Mouse (Mus musculus): ENCODE data around the gene Sult2b1.
A peak's percentile ranks its signal among the peaks of the same experiment; 100 is the strongest.

Sult2b1 gene

DNA sequence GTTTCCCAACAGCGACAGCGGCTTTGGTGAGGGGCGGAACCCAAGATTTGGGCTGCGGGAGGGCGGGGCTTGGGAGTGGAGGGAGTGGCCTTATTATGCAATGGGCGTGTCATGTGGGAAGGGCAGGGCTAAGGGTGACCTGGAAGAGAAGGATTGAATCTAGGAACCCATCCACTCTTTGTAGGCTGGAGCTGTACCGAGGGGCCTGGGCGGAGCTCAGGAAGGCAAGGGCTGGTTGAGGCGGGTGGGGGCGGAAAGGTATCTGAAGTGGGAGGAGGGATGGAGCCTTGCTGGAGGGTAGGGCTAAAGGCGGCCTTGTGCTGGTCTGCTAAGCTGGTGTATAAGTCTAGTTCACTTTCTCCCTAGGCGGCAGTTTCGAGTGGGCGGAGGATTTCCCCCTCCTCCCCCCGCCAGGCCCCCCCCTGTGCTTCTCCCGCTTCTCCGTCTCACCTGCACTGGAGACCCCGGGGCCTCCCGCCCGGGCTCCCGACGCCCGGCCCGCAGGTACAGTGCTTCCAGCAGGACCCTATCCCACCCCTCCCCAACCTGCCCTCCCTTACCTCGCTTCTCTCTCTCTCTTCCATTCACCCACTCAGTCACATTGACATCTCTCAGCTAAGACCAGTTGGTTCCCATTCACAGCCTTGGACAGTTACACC lies 16.2 kb upstream of the Sult2b1 start:
- DNase-seq (ENCODE audit: low read depth, low spot score) = no peak

DNA sequence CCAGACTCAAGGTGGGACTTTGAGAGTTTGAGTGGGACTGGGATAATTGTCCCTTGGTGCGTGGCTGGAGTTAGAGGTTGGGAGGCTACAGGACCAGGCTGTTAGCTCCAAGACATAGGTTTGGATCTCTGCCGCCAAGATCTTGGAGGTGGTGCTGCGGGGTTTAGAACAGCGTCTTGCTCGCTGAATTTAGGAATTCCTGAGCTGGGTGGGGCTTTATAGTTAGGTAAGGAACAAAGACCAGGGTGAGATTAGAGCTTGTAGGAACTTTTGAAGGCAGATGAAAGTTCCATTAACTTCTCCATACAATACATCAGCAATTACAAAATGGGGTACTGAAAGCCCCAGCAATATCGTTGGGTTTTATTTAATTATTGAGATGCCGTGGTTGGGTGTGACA lies 15.5 kb upstream of the Sult2b1 start:
- DNase-seq (ENCODE audit: low read depth, low spot score) = no peak

DNA sequence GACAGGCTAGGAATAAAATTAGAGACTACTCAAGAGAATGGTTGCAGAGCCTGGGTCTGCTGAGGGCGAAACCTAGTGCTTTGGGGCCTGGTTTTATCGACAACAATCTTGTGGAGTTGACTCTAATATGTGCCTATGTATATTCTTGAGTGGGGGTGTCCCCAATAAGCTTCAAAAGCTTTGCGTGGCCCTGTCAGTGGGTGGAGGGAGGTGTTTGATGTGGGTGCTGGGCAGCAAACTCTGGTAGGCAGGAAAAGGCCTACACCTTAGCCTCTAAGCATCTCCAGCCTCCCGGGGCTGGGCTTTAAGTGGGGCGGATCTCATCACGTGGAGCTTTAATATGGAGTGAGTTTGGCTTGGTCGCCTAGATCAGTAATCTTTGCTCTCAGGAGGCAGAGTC lies 14.5 kb upstream of the Sult2b1 start:
- no peak for DNase-seq (ENCODE audit: low read depth, low spot score)

DNA sequence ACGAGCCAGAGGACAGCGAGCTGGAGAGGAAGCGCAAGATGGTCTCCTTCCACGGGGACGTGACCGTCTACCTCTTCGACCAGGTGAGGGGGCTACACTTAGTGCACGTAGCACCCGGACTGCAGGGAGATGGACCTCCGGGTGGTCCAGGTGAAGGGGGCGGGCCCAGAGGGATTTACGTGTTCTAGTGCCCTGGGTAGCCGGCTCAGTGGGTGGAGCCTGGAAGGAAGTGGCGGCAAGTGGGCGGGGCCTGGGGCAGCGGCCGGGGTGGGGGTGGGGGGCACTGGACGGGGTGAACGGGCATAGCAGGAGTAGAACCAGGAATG lies 14.0 kb upstream of the Sult2b1 start:
- no peak for DNase-seq (ENCODE audit: low read depth, low spot score)

DNA sequence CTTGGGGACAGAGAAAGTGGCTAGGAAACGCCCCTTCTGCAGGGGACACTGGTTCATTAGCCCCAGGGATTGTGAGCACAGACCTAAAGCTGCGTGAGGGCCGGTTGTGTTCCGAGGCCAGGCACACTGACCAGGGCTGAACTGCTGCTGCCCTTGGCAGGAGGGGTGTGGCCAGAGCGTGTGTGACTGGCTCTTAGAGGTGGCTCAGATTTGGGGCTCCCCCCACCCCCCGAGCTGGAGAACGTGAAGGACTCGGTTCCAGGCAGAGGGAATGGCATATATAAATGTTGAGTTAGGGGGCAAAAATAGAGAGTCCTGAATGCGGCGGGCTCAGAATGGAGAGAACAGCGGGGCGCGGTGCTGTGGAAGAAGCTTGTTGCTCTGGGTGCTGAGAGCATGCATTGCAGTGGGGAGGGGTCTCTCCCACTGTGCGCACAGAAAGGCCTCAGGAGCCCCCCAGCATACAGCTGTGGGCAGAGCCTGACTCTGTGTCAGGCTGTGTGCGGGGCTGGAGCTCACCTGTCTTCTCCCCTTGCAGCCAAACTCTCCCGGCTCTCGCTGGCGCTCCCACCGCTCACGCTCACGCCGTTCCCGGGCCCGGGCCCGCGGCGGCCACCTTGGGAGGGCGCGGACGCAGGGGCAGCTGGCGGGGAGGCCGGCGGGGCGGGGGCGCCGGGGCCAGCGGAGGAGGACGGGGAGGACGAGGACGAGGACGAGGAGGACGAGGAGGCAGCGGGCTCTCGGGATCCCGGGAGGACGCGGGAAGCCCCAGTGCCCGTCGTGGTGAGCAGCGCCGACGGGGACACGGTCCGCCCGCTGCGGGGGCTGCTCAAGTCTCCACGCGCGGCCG lies 13.4 kb upstream of the Sult2b1 start:
- DNase-seq (ENCODE audit: low read depth, low spot score) = no peak

DNA sequence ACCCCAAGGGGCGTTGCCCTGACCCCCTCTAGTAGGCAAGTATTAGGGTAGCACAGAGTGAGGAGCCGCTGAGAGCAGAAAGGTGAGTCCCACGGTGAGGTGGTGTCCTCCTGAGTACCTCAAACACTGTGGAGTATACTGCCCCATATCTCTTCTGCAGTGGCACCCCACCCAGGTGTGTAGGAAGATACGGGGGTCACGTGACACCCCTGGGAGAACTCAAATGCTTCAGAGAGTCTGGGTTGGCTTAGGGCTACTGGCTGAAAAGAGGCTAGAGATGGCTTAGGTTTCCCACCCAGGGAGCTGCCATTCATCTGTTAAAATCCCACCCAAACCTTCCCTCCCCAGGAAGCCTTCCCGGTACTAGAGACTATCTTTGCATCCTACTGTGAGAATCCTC lies 12.5 kb upstream of the Sult2b1 start:
- DNase-seq (ENCODE audit: low read depth, low spot score) = no peak

DNA sequence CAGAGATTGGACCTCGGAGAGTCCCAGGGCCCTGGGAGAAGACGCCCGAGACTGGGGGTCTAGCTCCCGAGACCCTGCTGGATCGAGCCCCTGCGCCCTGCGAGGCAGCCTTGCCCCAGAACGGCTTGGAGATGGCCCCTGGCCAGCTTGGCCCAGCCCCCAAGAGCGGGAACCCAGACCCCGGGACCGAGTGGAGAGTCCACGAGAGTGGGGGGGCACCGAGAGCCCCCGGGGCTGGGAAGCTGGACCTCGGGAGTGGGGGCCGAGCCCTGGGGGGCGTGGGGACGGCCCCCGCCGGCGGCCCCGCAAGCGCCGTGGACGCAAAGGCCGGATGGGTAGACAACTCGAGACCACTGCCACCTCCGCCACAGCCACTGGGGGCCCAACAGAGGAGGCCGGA lies 10.5 kb upstream of the Sult2b1 start:
- DNase-seq (ENCODE audit: low read depth, low spot score) = no peak

DNA sequence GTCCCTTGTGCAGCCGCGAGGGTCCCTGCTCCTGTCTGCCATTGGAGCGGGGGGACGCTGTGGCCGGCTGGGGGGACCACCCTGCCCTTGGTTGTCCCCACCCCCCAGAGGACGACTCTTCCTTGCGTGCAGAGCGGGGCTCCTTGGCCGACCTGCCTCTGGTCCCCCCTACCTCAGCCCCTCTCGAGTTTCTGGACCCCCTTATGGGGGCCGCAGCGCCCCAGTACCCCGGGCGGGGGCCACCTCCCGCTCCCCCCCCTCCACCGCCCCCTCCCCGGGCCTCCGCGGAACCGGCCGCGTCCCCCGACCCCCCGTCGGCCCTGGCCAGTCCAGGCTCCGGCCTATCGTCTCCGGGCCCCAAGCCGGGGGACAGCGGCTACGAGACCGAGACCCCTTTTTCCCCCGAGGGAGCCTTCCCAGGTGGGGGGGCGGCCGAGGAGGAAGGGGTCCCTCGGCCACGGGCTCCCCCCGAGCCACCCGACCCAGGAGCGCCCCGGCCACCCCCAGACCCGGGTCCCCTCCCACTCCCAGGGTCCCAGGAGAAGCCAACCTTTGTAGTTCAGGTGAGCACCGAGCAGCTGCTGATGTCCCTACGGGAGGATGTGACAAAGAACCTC lies 9.6 kb upstream of the Sult2b1 start:
- no peak for DNase-seq (ENCODE audit: low read depth, low spot score)

DNA sequence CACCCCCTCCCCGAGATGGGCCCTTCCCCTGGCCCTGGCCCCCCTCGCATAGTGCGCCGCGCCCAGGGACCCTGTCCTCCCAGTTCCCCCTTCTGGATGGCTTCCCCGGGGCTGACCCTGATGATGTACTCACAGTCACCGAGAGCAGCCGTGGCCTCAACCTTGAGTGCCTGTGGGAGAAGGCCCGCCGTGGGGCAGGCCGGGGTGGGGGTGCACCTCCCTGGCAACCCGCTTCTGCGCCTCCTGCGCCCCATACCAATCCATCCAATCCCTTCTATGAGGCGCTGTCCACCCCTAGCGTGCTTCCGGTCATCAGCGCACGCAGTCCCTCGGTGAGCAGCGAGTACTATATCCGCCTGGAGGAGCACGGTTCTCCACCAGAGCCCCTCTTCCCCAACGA lies 8.8 kb upstream of the Sult2b1 start:
- no peak for DNase-seq (ENCODE audit: low read depth, low spot score)

DNA sequence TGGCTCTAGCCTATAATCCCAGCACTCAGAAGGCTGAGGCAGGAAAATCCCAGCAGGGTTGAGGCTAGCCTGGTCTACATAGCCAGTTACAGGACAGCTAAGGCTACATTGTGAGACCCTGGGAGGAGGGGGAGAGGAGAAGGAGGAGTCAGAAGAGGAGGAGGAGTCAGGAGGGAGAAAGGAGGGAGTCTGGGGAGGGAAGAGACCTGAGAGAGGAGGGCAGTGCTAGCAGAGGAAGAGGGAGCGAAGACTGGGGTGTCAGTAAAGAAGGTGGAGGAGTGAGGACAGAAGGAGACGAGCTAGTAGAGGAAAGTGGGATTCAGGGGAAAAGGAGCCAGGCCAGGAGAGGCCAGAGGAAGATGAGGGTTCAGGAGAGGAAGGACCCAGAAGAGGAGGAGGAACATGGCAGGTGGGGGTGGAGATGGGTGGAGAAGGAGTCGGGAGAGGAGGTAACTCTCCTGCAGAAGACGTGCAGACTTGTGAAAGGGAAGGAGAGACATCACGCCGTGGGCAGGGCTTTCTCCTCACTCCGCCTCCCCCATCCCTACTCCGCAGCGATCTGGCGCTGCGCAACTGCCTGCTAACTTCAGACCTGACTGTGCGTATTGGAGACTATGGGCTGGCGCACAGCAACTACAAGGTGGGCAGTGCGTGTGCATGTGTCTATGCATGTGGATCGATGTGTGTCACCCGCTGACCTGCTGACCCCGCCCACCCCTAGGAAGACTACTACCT lies 7.5 kb upstream of the Sult2b1 start:
- DNase-seq (ENCODE audit: low read depth, low spot score) = no peak

DNA sequence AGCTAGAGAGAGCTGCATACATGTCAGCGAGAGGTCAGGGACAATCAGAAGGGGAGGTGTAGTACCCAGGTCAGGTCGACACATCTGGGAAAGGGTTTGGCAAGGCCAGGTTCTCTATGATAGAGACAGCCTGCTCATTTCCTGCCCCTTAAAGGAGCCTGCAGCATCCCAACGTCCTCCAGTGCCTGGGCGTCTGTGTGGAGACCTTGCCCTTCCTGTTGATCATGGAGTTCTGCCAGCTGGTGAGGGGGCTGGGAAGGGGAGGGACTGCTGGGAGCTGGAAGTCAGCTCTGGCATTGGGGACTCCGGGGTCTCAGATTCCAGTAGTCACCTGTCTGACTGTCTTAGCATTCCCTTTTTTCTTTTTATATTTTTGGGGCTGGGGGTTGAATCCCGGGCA lies 6.3 kb upstream of the Sult2b1 start:
- DNase-seq (ENCODE audit: low read depth, low spot score) = no peak

DNA sequence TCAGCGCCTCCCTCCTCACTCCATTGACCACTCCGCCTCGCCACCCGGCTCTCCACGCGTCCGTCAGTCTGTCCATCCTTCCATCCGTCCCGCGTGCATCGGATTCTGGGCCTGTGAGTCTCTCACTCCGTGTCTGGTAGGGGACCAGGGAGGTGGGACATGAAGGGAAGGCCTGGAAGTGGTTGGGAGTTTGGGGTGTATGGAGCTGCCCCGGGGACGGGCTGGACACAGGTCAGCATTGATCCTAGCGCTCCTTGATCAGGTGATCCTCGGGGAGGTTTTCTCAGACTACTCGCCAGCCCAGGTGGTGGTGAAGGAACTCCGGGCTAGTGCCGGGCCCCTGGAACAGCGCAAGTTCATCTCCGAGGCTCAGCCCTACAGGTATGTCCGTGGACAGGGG lies 3.2 kb upstream of the Sult2b1 start:
- DNase-seq (ENCODE audit: low read depth, low spot score) = no peak

DNA sequence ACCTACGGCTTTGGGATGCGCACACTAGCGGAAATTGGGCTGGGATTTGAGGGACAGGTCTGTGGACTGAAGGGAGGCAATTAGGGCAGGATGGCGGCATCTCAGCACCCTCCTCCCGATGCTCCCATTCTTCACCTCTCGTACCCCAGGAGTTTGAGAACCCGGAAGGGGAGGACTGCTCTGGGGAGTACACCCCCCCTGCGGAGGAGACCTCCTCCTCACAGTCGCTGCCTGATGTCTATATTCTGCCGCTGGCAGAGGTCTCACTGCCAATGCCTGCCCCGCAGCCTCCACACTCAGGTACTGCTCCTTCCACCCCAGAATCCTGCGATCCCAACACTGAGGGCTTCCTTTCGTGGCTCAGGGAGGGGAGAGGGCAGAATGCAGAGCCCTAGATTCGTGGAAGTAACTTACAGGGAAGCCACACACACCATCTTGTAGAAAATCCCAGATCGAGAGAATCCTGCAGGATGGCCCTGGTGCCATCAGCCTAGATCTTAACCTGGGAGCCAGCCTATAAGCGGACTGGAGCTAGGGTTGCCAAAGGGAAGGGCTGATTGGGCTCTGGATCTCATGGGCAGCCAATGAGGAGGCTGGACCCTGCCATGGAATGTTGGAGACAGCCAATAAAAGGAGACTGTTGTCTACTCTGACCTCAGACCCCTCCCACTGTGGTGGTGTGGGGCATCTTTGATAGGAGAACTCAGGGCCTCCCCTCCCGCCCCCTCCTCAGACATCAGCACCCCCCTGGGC lies 2.4 kb upstream of the Sult2b1 start:
- DNase-seq (ENCODE audit: low read depth, low spot score) = no peak

DNA sequence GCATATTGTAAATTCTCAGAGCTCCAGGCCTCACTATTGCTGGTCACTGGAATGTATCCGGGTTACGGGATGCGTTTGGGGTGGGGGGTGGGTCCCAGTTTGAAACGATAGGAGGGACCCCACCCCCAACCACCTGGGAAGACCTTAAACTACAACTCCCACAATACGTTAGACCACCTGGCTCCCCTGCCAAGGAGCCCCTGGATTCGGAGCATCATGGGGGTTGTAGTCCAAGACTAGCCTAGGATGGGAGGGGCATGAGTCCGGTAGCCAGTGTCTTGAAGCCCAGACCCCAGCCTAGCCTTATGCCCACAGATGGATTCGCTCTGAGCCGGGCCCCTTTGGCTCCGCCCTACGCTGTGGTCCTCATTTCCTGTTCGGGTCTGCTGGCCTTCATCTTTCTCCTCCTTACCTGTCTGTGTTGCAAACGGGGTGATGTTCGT lies 1.7 kb upstream of the Sult2b1 start:
- peak; percentile 46 for DNase-seq (ENCODE audit: low read depth, low spot score)

DNA sequence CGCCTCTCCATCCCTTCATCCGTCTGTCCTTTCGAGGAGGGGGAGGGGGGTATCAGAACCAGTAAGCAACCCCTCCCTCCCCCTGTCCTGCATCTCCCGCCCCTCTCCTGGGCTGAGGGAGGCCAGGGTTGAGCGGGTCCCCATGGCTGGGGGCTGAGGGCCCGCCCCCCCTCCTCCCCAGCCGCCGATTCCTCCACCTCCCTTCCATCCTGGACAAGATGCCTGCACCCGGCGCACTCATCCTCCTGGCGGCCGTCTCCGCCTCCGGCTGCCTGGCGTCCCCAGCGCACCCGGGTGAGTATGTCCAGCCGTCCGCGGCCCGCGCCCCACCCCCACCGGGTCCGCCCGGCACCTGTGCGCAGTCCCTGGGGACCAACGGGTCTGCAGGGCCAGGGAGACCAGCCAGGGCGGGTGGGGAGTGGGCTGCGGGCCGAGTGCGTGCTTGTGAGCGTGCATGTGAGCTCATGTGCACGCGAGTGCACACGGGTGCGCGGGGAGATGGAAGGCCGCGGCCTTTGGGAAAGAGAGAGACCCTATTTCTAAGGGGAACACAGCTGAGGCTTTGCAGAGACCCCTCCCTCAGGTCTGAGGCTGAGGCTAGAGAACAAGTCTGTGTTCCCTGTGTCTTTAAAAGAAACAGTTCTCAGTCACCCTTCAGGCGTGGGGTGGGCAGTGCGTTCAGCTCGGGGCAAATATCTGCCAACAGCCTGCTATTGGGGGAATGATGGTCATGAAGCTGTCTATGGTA lies 1.1 kb upstream of the Sult2b1 start:
- DNase-seq (ENCODE audit: low read depth, low spot score) = no peak

DNA sequence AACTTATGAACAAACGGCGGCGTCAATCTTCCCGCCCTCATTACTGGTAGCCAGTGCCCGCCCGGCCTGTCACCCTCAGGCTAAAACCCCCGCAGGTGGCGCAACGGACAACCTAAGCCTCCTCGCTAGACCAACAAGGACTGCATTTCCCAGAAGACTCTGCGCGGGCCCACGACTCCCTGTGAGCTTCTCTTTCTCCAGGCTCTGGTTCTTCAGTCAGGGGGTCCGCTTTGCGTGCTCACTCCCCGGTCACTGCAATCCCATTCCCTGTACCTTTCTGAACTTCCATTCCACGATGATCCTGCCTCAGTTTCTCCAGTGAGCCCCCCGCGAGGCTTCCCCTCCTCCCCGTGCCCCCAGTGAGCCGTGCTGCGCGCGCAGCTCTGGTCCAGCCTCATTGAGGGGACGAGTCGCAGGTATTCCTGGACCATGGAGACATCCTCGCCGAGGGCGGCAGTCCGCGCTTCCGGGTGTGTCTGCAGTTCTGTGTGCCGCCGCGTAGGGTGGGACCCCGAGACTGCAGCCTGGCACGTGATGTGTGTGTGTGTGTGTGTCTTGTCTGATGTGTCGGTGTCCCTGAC lies 868 bp downstream of the Sult2b1 start, which contains the start of gene Lmtk3:
Lmtk3 (plus strand) TSS at position 228 of the 581 bp plus-strand sequence.
- DNase-seq (ENCODE audit: low read depth, low spot score) = peak; percentile 42

DNA sequence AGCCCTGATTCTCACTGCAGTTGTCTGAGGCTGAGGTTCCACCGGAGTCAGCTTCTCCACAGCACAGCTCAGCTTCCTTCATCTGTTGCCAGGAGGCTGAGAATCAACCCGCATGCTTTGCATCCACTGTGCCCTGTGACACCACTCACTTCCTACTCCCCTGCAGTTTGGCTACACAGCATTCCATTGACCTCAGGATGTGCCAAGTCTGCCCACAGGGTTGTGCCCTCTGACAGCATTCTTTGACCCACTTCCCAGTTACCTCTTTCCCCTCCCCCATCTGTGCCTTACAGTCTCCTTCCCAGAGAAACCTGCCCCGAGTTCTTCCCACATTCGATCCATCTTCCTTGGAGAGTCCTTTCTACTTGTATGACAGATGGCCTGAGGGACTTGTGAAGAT lies 2.2 kb downstream of the Sult2b1 start:
- no peak for DNase-seq (ENCODE audit: low read depth, low spot score)

DNA sequence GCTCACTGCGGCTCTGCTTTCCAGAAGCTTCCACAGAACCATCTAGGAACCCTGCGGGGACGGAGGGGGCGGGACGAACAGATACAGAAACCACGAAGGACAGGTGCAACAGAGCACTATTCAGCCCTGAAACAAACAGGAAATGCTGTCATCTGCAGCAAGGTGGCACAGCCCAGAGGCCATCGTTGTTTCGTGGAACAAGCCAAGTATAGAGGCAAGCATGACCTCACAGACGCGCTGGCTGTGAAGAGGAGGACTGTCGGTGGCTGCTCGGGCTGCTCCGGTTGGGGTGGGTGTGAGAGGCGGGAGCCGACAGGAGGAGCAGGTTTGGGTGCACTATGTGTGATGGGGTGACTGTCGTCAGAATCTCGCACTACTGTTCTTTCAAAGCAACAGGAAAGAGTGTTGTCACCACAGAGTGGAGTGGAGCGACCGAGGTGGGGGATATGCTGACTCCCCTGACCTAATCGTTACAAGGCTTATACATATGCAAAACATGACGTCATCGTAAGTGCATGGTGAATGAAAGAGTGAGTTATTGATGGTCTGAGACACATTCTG lies 5.3 kb downstream of the Sult2b1 start:
- DNase-seq (ENCODE audit: low read depth, low spot score) = no peak

DNA sequence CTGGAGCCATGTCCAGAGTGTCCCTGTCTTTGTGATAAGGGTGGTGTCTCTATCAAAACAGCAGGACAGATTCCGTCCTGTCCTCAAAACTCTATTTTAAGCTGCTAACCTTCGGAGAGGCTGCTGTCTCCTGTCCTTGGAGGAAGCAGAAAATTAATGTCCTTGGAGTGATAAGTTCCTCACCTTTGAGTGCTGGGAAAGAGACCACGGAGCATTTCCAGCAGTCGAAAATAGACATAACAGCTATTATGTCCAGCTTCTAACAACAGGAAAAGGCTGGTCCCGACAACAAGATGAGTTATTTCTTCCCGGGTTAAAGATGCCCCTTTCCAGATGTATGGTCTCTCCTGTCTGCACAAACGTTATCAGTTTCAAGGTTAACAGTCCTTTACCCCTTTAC lies 9.2 kb downstream of the Sult2b1 start:
- DNase-seq (ENCODE audit: low read depth, low spot score) = no peak

DNA sequence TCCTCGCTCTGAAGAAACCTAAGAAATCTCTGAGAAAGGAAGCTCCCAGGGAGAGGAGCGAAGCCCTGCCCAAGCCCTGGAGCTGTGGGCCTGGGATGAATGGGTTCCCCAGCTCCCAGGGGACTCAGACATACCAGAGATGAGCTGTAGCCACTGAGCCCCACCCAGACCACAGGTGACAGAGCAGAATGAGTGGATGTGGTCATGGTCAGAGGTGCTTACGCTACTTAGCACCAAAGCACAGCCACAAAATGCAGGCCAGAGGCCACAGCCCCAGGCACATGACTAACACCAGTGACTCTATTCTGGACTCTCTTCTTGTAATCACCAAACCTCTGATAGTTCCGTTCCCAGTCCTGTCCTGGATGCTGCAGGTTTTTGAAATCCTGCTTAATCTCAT lies 13.4 kb downstream of the Sult2b1 start:
- no peak for DNase-seq (ENCODE audit: low read depth, low spot score)

Data from retina, postnatal 7 days (tissue).